Mouse (Mus musculus) gastrocnemius, adult 8-10 months (tissue): ENCODE measurements around the gene Mef2d. TPM values are rescaled to one million over a fixed set of nuclear protein-coding genes. Genes with fewer than 3 reads are reported as not detected.

Experiments
- DNase-seq, 2 experiments: peaks; one replicate each; pipeline ENCODE4 v3.0.0; 2022; ENCODE audit warnings: low spot score in 2 of 2
- microRNA-seq: library from miRNA; unstranded; fragments of <30 nt; microRNA quantifications from one replicate; pipeline ENCODE4 v1.2.0, GENCODE M21; 2022
- total RNA-seq, 4 experiments: library from RNA; stranded (reverse); gene quantifications; 2 replicates each; pipeline ENCODE4 v1.2.4; 2022

Mef2d gene
- total RNA-seq, 4 experiments from 2014 or later: 164 to 186 (median 172) TPM

- DNase-seq: no peak
Observed at GRCm38 (mm10) chr3:88207451-88208100, 65.4 kb downstream of the Mef2d start.

GRCm38 (mm10) chr3:88208226-88208720, 66.1 kb downstream of the Mef2d start:
- DNase-seq: no peak

- DNase-seq: no peak
Observed at GRCm38 (mm10) chr3:88209306-88209705, 67.1 kb downstream of the Mef2d start.

- no peak for DNase-seq
Observed at GRCm38 (mm10) chr3:88210121-88210520, 67.9 kb downstream of the Mef2d start.

GRCm38 (mm10) chr3:88210918-88211317, 68.7 kb downstream of the Mef2d start:
- no peak for DNase-seq

- no peak for DNase-seq
Observed at GRCm38 (mm10) chr3:88212356-88212755, 70.2 kb downstream of the Mef2d start.

- no peak for DNase-seq
Observed at GRCm38 (mm10) chr3:88213019-88213418, 70.8 kb downstream of the Mef2d start.

GRCm38 (mm10) chr3:88214197-88214938, 72.2 kb downstream of the Mef2d start:
- no peak for DNase-seq

- DNase-seq: no peak
Observed at GRCm38 (mm10) chr3:88214971-88215552, 72.9 kb downstream of the Mef2d start.

- DNase-seq: no peak
Observed at GRCm38 (mm10) chr3:88215553-88216004, 73.4 kb downstream of the Mef2d start.

- no peak for DNase-seq
Observed at GRCm38 (mm10) chr3:88216116-88216515, 73.9 kb downstream of the Mef2d start.

GRCm38 (mm10) chr3:88216534-88217326, 74.6 kb downstream of the Mef2d start:
- DNase-seq: no peak

GRCm38 (mm10) chr3:88217679-88218078, 75.5 kb downstream of the Mef2d start:
- DNase-seq: no peak

GRCm38 (mm10) chr3:88219940-88220339, 77.8 kb downstream of the Mef2d start:
- DNase-seq: no peak

- peak in 1 of 2 experiments; percentile 22 for DNase-seq
Observed at GRCm38 (mm10) chr3:88220842-88221241, 78.7 kb downstream of the Mef2d start.

Small RNAs within 50 kb of the gene (microRNA-seq; reads per million reads assigned to microRNA genes)
- gene Gm25641 (not detected), gene Mir3093 (not detected), gene Mir9-1 (not detected)

Other genes starting within 250 kb of the Mef2d start
- 100 to 1,000 TPM; 243 to 264 (median 254) TPM for gene Hdgf, start 236.1 kb upstream of the Mef2d start, total RNA-seq
- 10 to 100 TPM; 40.9 to 48.1 (median 45.8) TPM for gene Mrpl24, start 222.9 kb upstream of the Mef2d start, total RNA-seq
- 1 to 10 TPM; 5.8 to 7.6 (median 7.2) TPM for gene Isg20l2, start 212.1 kb upstream of the Mef2d start, total RNA-seq
- 1 to 10 TPM; 2.4 to 4.1 (median 3.5) TPM for gene Rrnad1, start 211.7 kb upstream of the Mef2d start, total RNA-seq
- not detected for gene Crabp2, start 193.7 kb upstream of the Mef2d start, total RNA-seq
- gene Nes, start 171.3 kb upstream of the Mef2d start, total RNA-seq: 10 to 100 TPM in 2 of 4 experiments, 1 to 10 TPM in 2; 8.7 to 18.0 (median 12.0) TPM
- gene Bcan, start 142.1 kb upstream of the Mef2d start, total RNA-seq: under 1 TPM in 1 of 4 experiments, not detected in 3; 0.15 TPM
- under 1 TPM in 1 of 4 experiments, not detected in 3; 0.11 TPM for gene Hapln2, start 114.8 kb upstream of the Mef2d start, total RNA-seq
- gene Gpatch4, start 99.3 kb upstream of the Mef2d start, total RNA-seq: 10 to 100 TPM; 24.2 to 30.2 (median 25.5) TPM
- gene Naxe, start 83.9 kb upstream of the Mef2d start, total RNA-seq: 10 to 100 TPM; 49.1 to 56.1 (median 50.4) TPM
- not detected for gene Ttc24, start 64.1 kb upstream of the Mef2d start, total RNA-seq
- under 1 TPM; 0.08 to 0.39 (median 0.12) TPM for gene Iqgap3, start 60.4 kb upstream of the Mef2d start, total RNA-seq
- gene Rhbg, start 112.3 kb downstream of the Mef2d start, total RNA-seq: not detected
- 1 to 10 TPM in 1 of 4 experiments, under 1 TPM in 3; 0.72 to 2.2 (median 0.81) TPM for gene Gm38392, start 144.8 kb downstream of the Mef2d start, total RNA-seq
- gene Tsacc, start 154.6 kb downstream of the Mef2d start, total RNA-seq: 1 to 10 TPM; 2.6 to 7.3 (median 6.1) TPM
- 100 to 1,000 TPM in 1 of 4 experiments, 10 to 100 TPM in 3; 91.1 to 102 (median 92.6) TPM for gene Cct3, start 154.7 kb downstream of the Mef2d start, total RNA-seq
- 10 to 100 TPM; 34.5 to 39.4 (median 37.9) TPM for gene Glmp, start 182.7 kb downstream of the Mef2d start, total RNA-seq
- gene Tmem79, start 193.8 kb downstream of the Mef2d start, total RNA-seq: 1 to 10 TPM; 1.9 to 3.7 (median 2.8) TPM
- gene Smg5, start 193.9 kb downstream of the Mef2d start, total RNA-seq: 10 to 100 TPM; 39.0 to 54.6 (median 44.5) TPM
- gene Paqr6, start 222.2 kb downstream of the Mef2d start, total RNA-seq: under 1 TPM; 0.15 to 0.94 (median 0.56) TPM
- gene Bglap3, start 230.4 kb downstream of the Mef2d start, total RNA-seq: not detected
- gene Bglap2, start 236.3 kb downstream of the Mef2d start, total RNA-seq: not detected
- not detected for gene Bglap, start 242.1 kb downstream of the Mef2d start, total RNA-seq